Mouse (Mus musculus) liver, adult 2 months (tissue): Measurements from ENCODE around the gene Bcar3.

Source experiments
- CTCF ChIP-seq: fragments of 200-500 bp; IDR thresholded peaks from 2 replicates; pipeline ENCODE4 v1.5.1; 2011; ENCODE audit warnings: low read depth, low read length, control low read depth
- POLR2A ChIP-seq: fragments of 200-500 bp; IDR thresholded peaks from 2 replicates; pipeline ENCODE4 v1.6.1; 2011; ENCODE audit warnings: low read length, control low read depth; ENCODE audit not compliant: insufficient read depth; ENCODE audit errors: extremely low read depth

- no peak for TF ChIP-seq POLR2A
- TF ChIP-seq CTCF, result no peak
Measured at GRCm38 (mm10) chr3:122557766-122558165, 263.8 kb downstream of the Bcar3 start.
